Mouse (Mus musculus): ENCODE measurements at regions not wholly inside any gene's neighbourhood (a gene's known extent, or its start where the extent isn't known, plus 50 kb on each side); places are given as distances from the start of the nearest gene placed in this dataset.
"Not testable (repeated sequence)": the region's sequence is repeated elsewhere in the genome, so short reads cannot be mapped to it uniquely, and the experiment has no call there.

DNA sequence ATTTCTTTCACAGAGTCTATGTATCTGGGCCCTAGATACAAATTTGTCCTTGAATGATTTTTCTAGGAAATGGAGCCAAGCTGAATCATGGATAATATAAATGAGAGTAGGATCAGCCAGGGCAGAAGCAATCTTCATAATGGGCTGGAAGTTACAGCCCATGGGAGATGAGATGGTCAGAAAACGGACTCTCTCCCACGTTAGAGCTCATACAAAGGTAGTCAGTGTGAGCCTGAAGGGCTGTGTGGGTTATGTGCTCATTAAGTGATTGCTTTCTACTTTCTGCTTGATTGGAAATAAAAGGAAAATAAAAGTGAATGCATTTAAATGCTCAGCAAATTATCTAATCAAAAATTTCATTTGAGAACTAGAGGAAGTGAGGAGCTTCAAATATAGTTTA lies 2017.1 kb upstream of the Pcdh20 start:
- no peak for ATAC-seq (ENCODE audit: insufficient number of reproducible peaks, low FRiP score, low TSS enrichment)

DNA sequence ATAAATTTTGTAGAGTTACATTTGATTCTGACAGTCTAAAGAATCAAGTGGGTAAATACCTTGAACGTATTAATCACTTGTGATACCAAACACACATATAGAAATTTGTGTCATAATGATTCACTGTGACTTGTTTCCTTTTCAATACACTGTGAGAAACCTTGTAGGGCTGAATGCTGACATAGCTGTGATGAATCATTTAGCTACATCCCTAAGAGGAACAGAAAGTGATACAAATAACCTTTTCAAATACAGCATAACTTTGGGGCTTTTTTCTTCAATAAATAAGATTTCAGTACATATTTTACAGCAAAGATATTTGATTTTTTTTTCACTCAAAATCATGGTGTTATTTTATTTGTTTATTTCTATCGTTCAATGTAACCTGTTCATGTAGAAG lies 1976.8 kb upstream of the Pcdh20 start:
- ATAC-seq (ENCODE audit: insufficient number of reproducible peaks, low FRiP score, low TSS enrichment): no peak

DNA sequence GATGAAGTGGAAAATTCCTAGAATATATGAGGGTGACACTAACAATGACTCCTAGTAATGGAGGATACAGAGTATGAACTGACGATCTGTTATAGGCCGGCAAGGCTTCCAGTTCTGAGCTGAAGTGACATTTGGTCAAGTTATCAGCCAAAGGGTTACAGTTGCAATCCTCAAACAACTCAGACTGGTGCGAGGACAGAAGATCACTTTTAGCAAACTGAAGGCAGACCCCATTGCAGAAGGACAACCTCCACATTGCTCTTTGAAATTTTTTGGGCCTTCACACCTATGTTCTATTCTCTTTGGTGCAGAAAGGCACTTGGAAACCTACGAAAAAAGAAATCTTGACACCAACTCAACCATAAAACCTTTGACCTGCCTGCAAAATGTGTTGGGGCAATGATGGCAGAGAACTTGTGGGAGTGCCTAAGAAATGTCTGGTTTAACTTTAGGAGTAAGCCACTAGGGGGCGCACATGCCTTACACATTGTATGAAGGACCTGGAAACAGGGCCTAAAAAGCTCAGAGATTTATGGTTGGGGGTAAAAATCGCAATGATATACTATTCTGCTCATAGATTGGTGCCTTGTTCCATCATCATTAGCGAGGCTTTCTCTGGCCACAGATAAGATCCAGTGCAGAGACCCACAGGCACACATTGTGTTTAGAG lies 1961.8 kb upstream of the Pcdh20 start:
- ATAC-seq (ENCODE audit: insufficient number of reproducible peaks, low FRiP score, low TSS enrichment): peak; percentile 40; the same call in 1 of the 2 replicates

DNA sequence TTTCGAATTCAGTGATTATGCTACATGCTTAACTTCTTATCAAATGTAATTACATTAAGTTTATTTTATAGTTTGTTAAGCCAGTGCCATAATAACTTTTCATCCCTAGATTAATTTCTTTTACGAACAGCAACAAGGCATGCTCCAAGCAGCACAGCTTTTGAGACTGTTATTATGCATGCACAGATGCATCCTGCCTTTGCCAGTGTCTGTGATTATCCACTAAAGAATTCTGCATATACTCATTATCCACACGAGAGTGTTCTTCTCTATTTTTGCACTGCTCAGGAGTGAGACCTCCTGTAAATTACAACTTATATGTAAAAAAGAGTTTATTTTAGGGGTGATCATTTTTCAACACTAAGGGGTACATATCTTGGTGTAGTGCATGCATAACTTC lies 1941.5 kb upstream of the Pcdh20 start:
- no peak for ATAC-seq (ENCODE audit: insufficient number of reproducible peaks, low FRiP score, low TSS enrichment)

DNA sequence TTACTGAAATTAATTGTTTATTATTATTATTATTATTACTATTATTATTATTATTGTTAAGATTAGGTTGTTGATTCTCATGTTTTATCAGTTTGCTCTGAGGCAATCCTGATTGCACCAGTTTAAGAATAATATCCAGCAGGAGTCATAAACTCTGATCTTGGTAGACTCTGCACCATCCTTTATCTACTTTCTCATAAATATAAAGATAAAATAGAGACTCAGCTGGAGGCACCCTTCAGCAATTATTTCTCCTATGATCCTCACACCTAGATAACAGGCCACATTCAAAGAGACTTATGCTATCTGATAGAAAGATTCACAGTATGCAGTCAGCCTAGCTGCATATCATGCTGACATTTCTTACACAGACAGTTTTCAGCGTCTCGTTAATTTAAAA lies 1935.2 kb upstream of the Pcdh20 start:
- no peak for ATAC-seq (ENCODE audit: insufficient number of reproducible peaks, low FRiP score, low TSS enrichment)

DNA sequence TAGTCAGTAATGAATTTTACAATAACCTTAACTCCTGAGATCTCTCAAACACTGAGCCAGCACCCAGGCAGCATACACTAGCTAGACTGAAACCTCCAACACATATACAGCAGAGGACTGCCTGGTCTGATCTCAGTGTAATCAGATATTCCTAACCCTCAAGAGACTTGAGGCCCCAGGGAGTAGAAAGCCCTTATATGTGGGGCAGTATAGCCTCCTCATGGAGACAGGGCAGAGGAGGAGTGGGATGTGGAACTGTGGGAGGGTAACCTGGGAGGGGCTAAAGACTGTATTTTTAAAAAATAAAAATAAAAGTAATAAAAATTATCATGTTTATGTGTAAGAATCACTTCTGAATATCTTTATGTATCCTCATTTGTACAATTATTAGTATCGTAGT lies 1934.3 kb upstream of the Pcdh20 start:
- ATAC-seq (ENCODE audit: insufficient number of reproducible peaks, low FRiP score, low TSS enrichment): no peak

DNA sequence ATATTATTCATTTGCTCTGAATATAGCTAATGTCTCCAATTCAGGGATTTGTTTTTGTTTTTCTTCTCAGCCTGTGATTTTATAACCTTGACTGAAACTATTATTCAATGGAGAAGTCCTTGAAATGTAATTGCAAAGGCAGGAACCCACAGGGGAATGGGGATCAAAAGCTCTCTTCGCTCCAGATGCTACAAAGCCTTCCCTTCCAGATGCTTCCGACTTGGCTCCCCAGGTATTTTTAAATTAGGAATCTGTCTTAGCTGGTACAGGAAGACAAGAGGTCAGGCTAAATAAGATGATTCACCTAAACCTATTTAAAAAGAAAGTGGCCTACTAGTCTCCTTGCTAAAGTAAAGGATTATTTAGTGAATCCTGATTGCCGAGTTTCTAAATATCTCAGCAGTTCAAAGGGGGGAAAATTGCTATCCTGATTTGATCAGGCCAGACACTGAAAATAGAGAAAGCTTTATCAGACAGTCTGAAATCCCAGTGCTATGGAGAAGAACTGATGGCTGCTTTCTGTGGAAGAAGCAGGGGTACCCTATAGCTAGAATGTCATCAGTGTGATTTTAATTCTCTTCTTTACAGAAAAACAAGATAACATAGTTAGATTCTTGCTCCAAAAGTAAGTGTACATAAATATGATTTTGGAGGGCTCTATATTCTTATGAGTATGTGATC lies 1896.2 kb upstream of the Pcdh20 start:
- no peak for ATAC-seq (ENCODE audit: insufficient number of reproducible peaks, low FRiP score, low TSS enrichment)

DNA sequence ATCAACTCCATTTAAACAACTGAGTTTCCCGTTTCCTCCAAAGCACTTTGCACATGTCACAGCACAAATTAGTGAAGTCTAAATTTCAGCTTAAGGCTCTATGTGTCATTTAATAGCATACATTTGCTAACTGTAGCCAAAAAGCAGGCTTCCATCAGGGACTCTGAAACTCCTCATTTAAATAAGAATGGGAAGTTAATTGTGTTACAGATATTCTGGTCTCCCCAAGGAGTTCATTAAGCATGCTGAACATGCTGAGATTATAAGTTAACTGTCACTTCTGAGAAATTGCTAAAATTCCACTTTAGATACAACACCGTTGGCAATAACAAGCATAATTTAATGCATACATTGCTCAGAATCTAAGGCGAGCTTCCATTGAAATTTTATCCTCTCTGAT lies 1863.3 kb upstream of the Pcdh20 start:
- ATAC-seq (ENCODE audit: insufficient number of reproducible peaks, low FRiP score, low TSS enrichment): no peak

DNA sequence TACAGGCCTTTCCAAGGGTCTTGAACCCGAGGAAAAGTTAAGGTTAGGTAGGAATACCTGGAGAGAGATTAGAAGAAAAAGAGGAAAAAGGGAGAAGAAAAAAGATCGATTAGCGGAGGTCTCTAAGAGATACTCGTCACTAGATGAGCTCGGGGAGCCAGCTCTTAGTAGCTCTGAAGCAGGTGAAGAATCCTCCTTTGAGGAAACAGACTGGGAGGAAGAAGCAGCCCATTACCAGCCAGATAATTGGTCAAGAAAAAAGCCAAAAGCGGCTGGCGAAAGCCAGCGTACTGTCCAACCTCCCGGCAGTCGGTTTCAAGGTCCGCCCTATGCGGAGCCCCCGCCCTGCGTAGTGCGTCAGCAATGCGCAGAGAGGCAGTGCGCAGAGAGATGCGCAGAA lies 1824.3 kb upstream of the Pcdh20 start:
- ATAC-seq (ENCODE audit: insufficient number of reproducible peaks, low FRiP score, low TSS enrichment): not testable (repeated sequence)

DNA sequence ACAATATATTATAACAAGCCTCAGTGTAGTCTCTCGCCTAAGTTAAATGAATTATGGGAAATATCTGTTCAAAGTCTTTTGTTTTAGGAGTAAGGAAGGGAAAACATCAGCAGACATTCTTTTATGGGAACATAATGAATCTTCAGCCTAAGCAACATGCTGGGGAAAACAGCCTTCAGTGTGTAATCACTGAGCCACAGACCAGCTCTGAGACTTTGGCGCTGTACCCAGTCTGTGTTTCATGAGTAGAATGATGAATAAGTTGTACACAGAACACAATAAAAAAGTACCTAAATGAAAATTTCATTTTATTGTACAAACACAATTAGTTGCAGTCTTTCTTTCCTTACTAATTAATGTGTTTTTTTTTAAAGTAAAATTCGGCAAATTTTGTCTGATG lies 1774.8 kb upstream of the Pcdh20 start:
- ATAC-seq (ENCODE audit: insufficient number of reproducible peaks, low FRiP score, low TSS enrichment): no peak

DNA sequence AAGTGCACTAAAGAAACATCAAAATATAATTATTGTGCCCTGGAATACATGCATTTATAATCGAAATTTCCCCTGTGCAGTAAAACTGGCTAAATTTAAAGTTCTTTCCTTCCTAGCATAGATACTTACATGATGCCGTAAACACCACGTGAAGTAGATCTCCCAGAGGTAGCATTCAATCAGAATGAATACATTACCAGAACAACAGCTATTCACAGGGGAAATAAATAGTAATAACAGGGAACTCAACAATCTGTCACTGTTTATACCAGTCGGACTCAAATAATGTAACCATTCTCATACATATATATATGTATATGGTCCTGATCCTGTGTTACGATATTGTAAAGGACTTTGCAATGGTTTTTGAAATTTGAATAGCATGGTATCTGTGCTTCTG lies 1761.5 kb upstream of the Pcdh20 start:
- ATAC-seq (ENCODE audit: insufficient number of reproducible peaks, low FRiP score, low TSS enrichment): no peak

DNA sequence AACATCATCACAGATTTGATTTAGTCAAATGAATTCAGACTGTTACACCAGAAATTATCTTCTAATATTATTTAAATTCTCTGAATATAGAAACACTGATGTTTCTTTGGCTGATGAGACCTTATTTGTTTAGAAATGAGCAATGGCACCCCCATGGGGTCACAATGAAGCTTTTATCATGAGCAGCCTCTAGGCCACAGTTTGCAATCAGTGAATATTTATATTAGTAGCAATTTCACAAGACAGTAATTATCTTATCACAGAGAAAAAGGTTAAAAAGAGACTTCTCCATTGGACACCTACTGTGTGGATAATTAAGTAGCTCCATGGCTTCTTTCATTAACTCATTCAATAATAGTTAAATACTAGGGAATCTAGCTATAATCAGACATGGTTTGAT lies 1729.1 kb upstream of the Pcdh20 start:
- no peak for ATAC-seq (ENCODE audit: insufficient number of reproducible peaks, low FRiP score, low TSS enrichment)

DNA sequence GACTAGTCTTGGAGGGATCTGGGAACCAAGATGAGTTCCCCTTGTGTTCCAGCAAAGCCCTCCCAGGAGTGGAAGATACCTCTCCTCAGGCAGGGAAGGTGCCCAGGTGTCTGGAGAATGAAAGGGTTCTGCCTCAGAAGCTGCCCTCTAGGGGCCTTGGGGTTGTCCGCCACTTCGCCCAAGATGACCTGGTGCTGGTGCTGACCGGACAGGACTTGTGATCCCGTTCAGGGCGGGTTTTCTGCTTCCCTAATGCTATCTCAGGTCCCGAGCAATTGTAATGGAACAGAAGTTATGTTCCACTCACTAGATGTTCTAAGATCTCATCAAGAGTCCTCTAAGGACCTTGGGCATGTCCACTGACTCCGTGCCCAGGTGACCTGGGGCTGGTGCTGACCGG lies 1726.6 kb upstream of the Pcdh20 start:
- ATAC-seq (ENCODE audit: insufficient number of reproducible peaks, low FRiP score, low TSS enrichment): no peak

DNA sequence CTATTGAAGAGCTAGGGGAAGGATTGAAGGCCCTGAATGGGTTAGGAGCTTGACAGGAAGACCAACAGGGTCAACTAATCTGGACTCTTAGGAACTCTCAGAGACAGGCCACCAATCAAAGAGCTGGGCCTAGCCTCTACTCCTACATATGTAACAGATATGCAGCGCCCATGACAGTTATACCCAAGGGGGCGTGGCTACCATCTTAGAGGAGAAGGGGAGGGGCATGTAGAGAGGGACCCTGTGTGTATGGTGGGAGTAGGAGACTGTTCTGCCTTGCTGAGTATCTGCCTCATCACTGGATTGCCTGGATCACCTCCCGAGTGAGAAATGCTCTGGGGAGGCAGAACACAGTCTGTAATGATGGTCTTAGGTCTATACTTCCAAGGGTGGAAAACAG lies 1701.5 kb upstream of the Pcdh20 start:
- ATAC-seq (ENCODE audit: insufficient number of reproducible peaks, low FRiP score, low TSS enrichment): no peak

Data from cerebellum, adult (tissue).